Mouse (Mus musculus) hindbrain, embryonic 10.5 days (tissue): Measurements from ENCODE around the gene Khdc3. TPM values are rescaled to one million over a fixed set of nuclear protein-coding genes. Genes with fewer than 3 reads are reported as not detected.
"Not testable (repeated sequence)": the region's sequence is repeated elsewhere in the genome, so short reads cannot be mapped to it uniquely, and the experiment has no call there.

Experiments used
- DNase-seq: peaks from one replicate; pipeline ENCODE4 v3.0.0-alpha.2; 2017; ENCODE audit warnings: low spot score
- H3K27ac ChIP-seq: fragments of 300-500 bp; sonication (generic); 2 replicates; pipeline ENCODE4 v1.5.1; 2016; ENCODE audit warnings: mild to moderate bottlenecking, moderate library complexity
- H3K27me3 ChIP-seq: fragments of 300-500 bp; sonication (generic); 2 replicates; pipeline ENCODE4 v1.6.1; 2016; ENCODE audit warnings: mild to moderate bottlenecking; ENCODE audit not compliant: poor library complexity, insufficient read depth, severe bottlenecking
- H3K36me3 ChIP-seq: fragments of 300-500 bp; sonication (generic); 2 replicates; pipeline ENCODE4 v1.6.1; 2016; ENCODE audit warnings: mild to moderate bottlenecking, moderate library complexity
- H3K4me1 ChIP-seq: fragments of 300-500 bp; sonication (generic); replicated peaks from 2 replicates; pipeline ENCODE4 v1.6.1; 2016; ENCODE audit warnings: mild to moderate bottlenecking
- H3K4me3 ChIP-seq: fragments of 300-500 bp; sonication (generic); 2 replicates; pipeline ENCODE4 v1.5.1; 2016; ENCODE audit warnings: mild to moderate bottlenecking, moderate library complexity
- H3K9me3 ChIP-seq: fragments of 300-500 bp; sonication (generic); 2 replicates; pipeline ENCODE4 v1.6.1; 2016; ENCODE audit warnings: mild to moderate bottlenecking, moderate library complexity
- WGBS: fragments of 180-500 bp; shearing (Covaris S2); methylation state at CpG from one replicate; pipeline ENCODE4 v1.1.7; 2016; 5-methylcytosine and 5-hydroxymethylcytosine counted together
- polyA plus RNA-seq: library from polyadenylated mRNA; unstranded; fragments of >200 nt; fragmentation: Nextera tagmentation; extraction: Ambion mirVana; gene quantifications from 2 replicates; pipeline ENCODE4 v1.2.1, GENCODE M21; 2016

Khdc3 gene
- polyA plus RNA-seq = 0.20 TPM in 1 of 2 replicates, not detected in the other

DNA sequence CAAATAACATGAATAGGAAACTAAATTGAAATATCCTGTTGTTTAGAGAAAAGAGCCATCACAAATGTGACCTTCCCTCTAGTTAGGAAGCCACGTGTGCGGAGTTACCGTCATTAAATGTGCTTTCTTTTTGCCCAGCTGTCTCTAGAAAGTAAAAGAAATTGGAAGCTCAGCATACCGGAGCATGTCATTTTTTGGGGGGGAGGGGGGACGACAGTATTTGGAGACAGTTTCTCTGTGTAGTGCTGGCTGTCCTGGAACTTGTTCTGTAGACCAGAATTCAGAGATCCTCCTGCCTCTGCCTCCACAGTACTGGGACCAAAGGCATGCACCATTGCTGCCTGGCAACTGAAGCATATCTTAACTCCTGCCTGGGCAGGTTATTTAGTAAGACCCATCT lies at the start of gene Khdc3:
TSS of gene Khdc3 (plus strand) at position 301 of the 400 bp plus-strand sequence.
- no peak within 1 kb of the TSS for H3K27ac ChIP-seq
- H3K9me3 ChIP-seq = no peaks in the 10 kb centered on the region
- H3K4me1 ChIP-seq = peaks cover 11% of the 10 kb centered on the region
- DNase-seq = no peak
- peaks cover 50% of the 10 kb centered on the region for H3K27me3 ChIP-seq
- no peaks in the 10 kb centered on the region for H3K36me3 ChIP-seq
- no peak within 1 kb of the TSS for H3K4me3 ChIP-seq
- 90% methylated on average over 5 of the region's 5 CpGs for WGBS

GRCm38 (mm10) chr9:73055441-73055911 lies 46.2 kb upstream of the Khdc3 start:
- DNase-seq = no peak
- no peaks in the 10 kb centered on the region for H3K27me3 ChIP-seq
- H3K9me3 ChIP-seq = no peaks in the 10 kb centered on the region
- H3K27ac ChIP-seq = no peak overlapping the region
- no peak overlapping the region for H3K4me3 ChIP-seq
- H3K36me3 ChIP-seq = no peaks in the 10 kb centered on the region
- WGBS = 69% methylated on average over 10 of the region's 10 CpGs
- peaks cover 3% of the 10 kb centered on the region; the same call in 1 of the 2 replicates for H3K4me1 ChIP-seq

DNA sequence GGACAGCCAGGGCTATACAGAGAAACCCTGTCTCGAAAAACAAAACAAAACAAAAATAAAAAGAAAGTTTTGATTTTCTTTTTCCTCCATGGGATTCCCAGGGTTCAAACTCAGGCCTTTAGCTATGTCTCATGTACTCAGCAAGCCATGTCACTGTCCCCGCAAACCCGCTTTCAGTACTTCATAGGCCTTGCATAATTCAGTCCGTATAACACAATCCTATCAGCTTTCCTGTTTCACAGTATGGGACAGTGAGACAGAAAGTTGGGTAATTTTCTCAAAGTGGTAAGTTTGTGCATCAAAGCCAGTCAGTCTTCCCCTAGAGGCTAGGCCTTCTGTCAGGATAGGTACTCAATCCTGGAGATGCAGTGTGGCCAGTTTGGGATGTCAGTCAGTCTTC lies 42.4 kb upstream of the Khdc3 start:
- H3K4me3 ChIP-seq = no peak overlapping the region
- H3K27ac ChIP-seq = no peak overlapping the region
- no peaks in the 10 kb centered on the region for H3K9me3 ChIP-seq
- H3K4me1 ChIP-seq = peaks cover 9% of the 10 kb centered on the region
- WGBS = 87% methylated on average over 4 of the region's 4 CpGs
- DNase-seq = no peak
- no peaks in the 10 kb centered on the region for H3K27me3 ChIP-seq
- H3K36me3 ChIP-seq = no peaks in the 10 kb centered on the region

DNA sequence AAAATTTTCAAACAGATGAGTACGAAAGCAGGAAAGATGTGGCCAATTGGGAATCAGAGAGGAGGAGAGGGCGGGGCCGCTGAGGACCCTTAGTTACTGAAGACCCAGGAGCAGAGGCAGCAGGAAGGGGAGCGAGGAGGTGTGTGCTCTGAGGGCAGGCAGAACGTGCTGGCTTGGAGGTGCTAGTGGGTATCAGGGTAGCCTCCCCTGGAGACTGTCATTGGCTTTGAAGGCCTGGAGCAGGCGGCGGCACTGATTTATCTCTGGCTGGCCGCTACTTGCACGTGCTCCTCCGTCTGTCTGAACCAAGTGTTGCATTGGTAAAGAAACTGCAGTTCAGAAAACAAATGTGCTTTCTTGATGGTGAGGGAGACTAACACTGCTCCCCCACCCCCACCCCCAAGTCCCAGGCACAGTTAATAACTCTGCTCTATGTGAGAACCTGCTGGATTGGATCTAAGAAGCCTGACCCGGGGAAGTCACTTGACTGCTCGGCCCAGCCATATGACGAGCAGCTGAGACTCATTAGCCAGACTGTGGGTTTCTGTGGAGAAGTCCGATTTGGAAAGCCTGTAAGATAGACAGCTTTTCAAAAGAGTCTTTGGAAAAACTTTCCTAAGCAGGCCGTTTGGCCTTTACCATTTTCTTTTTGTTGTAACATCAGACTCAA lies 37.9 kb upstream of the Khdc3 start:
- no peaks in the 10 kb centered on the region for H3K9me3 ChIP-seq
- H3K4me1 ChIP-seq = peaks cover 30% of the 10 kb centered on the region
- peak overlapping the region; percentile 18; the same call in 1 of the 2 replicates for H3K4me3 ChIP-seq
- DNase-seq = peak; percentile 23
- peak overlapping the region; percentile 16; the same call in 1 of the 2 replicates for H3K27ac ChIP-seq
- H3K27me3 ChIP-seq = no peaks in the 10 kb centered on the region
- H3K36me3 ChIP-seq = no peaks in the 10 kb centered on the region
- 34% methylated on average over 15 of the region's 15 CpGs for WGBS

DNA sequence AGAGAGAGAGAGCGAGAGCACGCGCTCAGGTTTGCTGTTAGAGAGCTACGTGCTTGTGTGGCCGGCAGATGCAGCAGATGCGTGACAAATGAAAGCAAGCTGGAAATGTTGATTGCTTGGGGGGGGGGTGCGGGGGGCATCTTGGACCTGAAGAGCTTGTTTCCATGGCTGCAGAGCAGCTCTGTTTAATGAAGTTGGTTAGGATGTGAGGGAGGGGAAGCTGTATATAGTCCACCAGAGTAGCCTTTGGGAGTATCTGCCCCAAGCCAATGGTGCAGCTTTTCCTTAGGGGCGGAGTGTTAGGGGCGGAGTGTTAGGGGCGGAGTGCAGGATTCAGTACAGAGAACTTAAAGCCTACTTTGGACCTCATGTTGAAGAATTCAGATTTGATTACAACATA lies 34.5 kb upstream of the Khdc3 start:
- DNase-seq = peak; percentile 42
- WGBS = 32% methylated on average over 10 of the region's 10 CpGs
- Histone ChIP-seq H3K9me3 (no peaks in the 10 kb centered on the region), H3K4me1 (peaks cover 30% of the 10 kb centered on the region), H3K36me3 (no peaks in the 10 kb centered on the region), H3K27ac (no peak overlapping the region), H3K27me3 (no peaks in the 10 kb centered on the region), H3K4me3 (peak overlapping the region; percentile 18; the same call in 1 of the 2 replicates)

DNA sequence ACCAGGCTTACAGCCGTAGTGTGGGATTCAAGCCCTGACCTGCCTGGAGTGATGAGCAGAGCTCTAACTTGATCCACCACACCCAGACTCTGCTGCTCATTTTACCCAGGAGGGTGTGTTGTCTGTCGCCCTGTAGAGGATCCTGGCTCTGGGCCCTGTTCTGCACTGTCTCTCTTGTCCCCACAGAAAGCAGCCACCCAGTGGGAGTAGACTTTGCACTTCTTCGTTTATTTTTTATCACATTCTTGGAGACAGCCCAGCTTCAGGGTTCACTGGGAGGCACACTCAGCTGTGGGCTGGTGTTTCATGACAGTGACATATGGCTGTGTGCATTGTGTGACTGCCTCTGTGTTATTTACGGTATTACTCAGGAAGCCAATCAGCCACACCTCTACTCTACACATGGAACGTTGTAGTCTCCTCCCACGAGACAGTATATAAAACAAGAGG lies 33.4 kb upstream of the Khdc3 start:
- Histone ChIP-seq H3K27me3 (no peaks in the 10 kb centered on the region), H3K9me3 (no peaks in the 10 kb centered on the region), H3K4me3 (no peak overlapping the region), H3K4me1 (peaks cover 29% of the 10 kb centered on the region), H3K27ac (no peak overlapping the region), H3K36me3 (no peaks in the 10 kb centered on the region)
- DNase-seq = no peak
- 72% methylated on average over 6 of the region's 6 CpGs for WGBS

GRCm38 (mm10) chr9:73068688-73069087 lies 32.9 kb upstream of the Khdc3 start:
- no peaks in the 10 kb centered on the region for H3K27me3 ChIP-seq
- WGBS = 91% methylated on average over 6 of the region's 6 CpGs
- H3K4me3 ChIP-seq = no peak overlapping the region
- no peaks in the 10 kb centered on the region for H3K9me3 ChIP-seq
- no peak overlapping the region for H3K27ac ChIP-seq
- peaks cover 25% of the 10 kb centered on the region for H3K4me1 ChIP-seq
- DNase-seq = no peak
- H3K36me3 ChIP-seq = no peaks in the 10 kb centered on the region

GRCm38 (mm10) chr9:73070971-73071659 lies 30.5 kb upstream of the Khdc3 start:
- Histone ChIP-seq H3K36me3 (no peaks in the 10 kb centered on the region), H3K27me3 (no peaks in the 10 kb centered on the region), H3K4me3 (no peak overlapping the region), H3K9me3 (no peaks in the 10 kb centered on the region), H3K27ac (no peak overlapping the region), H3K4me1 (peaks cover 18% of the 10 kb centered on the region)
- 76% methylated on average over 10 of the region's 10 CpGs for WGBS
- no peak for DNase-seq

GRCm38 (mm10) chr9:73072426-73072825 lies 29.2 kb upstream of the Khdc3 start:
- Histone ChIP-seq H3K27me3 (no peaks in the 10 kb centered on the region), H3K4me3 (no peak overlapping the region), H3K4me1 (peaks cover 9% of the 10 kb centered on the region), H3K36me3 (no peaks in the 10 kb centered on the region), H3K9me3 (no peaks in the 10 kb centered on the region), H3K27ac (no peak overlapping the region)
- DNase-seq = no peak
- 87% methylated on average over 8 of the region's 8 CpGs for WGBS

GRCm38 (mm10) chr9:73073169-73073568 lies 28.5 kb upstream of the Khdc3 start:
- Histone ChIP-seq H3K27ac (no peak overlapping the region), H3K27me3 (no peaks in the 10 kb centered on the region), H3K9me3 (no peaks in the 10 kb centered on the region), H3K4me3 (no peak overlapping the region), H3K36me3 (no peaks in the 10 kb centered on the region), H3K4me1 (peaks cover 2% of the 10 kb centered on the region)
- no peak for DNase-seq
- WGBS = 91% methylated on average over 5 of the region's 5 CpGs

DNA sequence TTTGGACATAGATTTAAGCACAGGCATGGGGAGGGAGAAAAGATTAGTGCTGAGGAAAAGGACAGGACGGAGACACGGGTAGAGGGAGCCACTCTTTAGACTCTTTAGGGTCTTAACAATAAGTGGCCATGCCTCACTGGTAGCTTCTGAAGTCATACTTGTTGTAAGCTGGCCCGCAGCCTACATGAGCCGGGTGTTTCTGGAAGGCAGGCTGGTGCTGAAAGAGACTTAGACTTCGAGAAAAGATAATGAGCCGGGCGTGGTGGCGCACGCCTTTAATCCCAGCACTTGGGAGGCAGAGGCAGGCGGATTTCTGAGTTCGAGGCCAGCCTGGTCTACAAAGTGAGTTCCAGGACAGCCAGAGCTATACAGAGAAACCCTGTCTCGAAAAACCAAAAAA lies 22.3 kb upstream of the Khdc3 start:
- not testable (repeated sequence) for H3K9me3 ChIP-seq, H3K4me3 ChIP-seq, H3K4me1 ChIP-seq, H3K36me3 ChIP-seq, H3K27ac ChIP-seq, H3K27me3 ChIP-seq, DNase-seq
- 85% methylated on average over 11 of the region's 12 CpGs for WGBS

- H3K4me1 ChIP-seq = no peaks in the 10 kb centered on the region
- DNase-seq = no peak
- H3K27me3 ChIP-seq = no peaks in the 10 kb centered on the region
- no peak overlapping the region for H3K4me3 ChIP-seq
- no peaks in the 10 kb centered on the region for H3K9me3 ChIP-seq
- 36% methylated on average over 7 of the region's 7 CpGs for WGBS
- no peaks in the 10 kb centered on the region for H3K36me3 ChIP-seq
- no peak overlapping the region for H3K27ac ChIP-seq
Measured at GRCm38 (mm10) chr9:73079801-73080325, 21.8 kb upstream of the Khdc3 start.
